Mouse (Mus musculus) retina, postnatal 1 day (tissue): ENCODE measurements around the gene Eva1c.

Experiments used
- DNase-seq: peaks from one replicate; pipeline ENCODE4 v3.0.0-alpha.2; 2012

Gene Eva1c

GRCm38 (mm10) chr16:90924606-90925370, 98.3 kb downstream of the Eva1c start:
- no peak for DNase-seq

- peak; percentile 74 for DNase-seq
Measured at GRCm38 (mm10) chr16:90925461-90925860, 98.9 kb downstream of the Eva1c start.

GRCm38 (mm10) chr16:90927446-90927845, 100.9 kb downstream of the Eva1c start:
- no peak for DNase-seq

- DNase-seq: no peak
Measured at GRCm38 (mm10) chr16:90933534-90934176, 107.1 kb downstream of the Eva1c start.

- DNase-seq: peak; percentile 78
Measured at GRCm38 (mm10) chr16:90934193-90934686, 107.7 kb downstream of the Eva1c start.

GRCm38 (mm10) chr16:90934687-90935328, 108.3 kb downstream of the Eva1c start, which contains the start of gene Cfap298:
Gene Cfap298 (minus strand): TSS chr16:90935114.
- DNase-seq: peak; percentile 99

GRCm38 (mm10) chr16:90941246-90941645, 114.7 kb downstream of the Eva1c start:
- no peak for DNase-seq

GRCm38 (mm10) chr16:90946977-90947376, 120.5 kb downstream of the Eva1c start:
- no peak for DNase-seq

GRCm38 (mm10) chr16:90950354-90950963, 123.9 kb downstream of the Eva1c start:
- no peak for DNase-seq

GRCm38 (mm10) chr16:90953147-90953546, 126.6 kb downstream of the Eva1c start:
- DNase-seq: no peak

GRCm38 (mm10) chr16:90953770-90954169, 127.3 kb downstream of the Eva1c start:
- DNase-seq: peak; percentile 31
